Mouse (Mus musculus) neural tube, embryonic 13.5 days (tissue): ENCODE data around the gene Gm10197. TPM values are rescaled to one million over a fixed set of nuclear protein-coding genes. Genes with fewer than 3 reads are reported as not detected.
"Not testable (repeated sequence)": the region's sequence is repeated elsewhere in the genome, so short reads cannot be mapped to it uniquely, and the experiment has no call there.

Source experiments
- ATAC-seq: fragments of 200-750 bp; cut with Nextera tagmentation; 2 replicates; pipeline ENCODE4 v1.8.0; 2017; ENCODE audit warnings: low read depth, mild to moderate bottlenecking, moderate TSS enrichment, moderate library complexity
- H3K27ac ChIP-seq: fragments of 300-500 bp; sonication (generic); replicated peaks from 2 replicates; pipeline ENCODE4 v1.5.1; 2015; ENCODE audit warnings: moderate library complexity, mild to moderate bottlenecking, inconsistent platforms
- H3K27me3 ChIP-seq: fragments of 300-500 bp; sonication (generic); 2 replicates; pipeline ENCODE4 v1.6.1; 2015; ENCODE audit warnings: mild to moderate bottlenecking, inconsistent platforms
- H3K36me3 ChIP-seq: fragments of 300-500 bp; sonication (generic); 2 replicates; pipeline ENCODE4 v1.6.1; 2015; ENCODE audit warnings: mild to moderate bottlenecking, inconsistent platforms
- H3K4me1 ChIP-seq: fragments of 300-500 bp; sonication (generic); replicated peaks from 2 replicates; pipeline ENCODE4 v1.6.1; 2015; ENCODE audit warnings: inconsistent platforms
- H3K4me2 ChIP-seq: fragments of 300-500 bp; sonication (generic); 2 replicates; pipeline ENCODE4 v1.6.1; 2015; ENCODE audit warnings: inconsistent platforms, mild to moderate bottlenecking, moderate library complexity
- H3K4me3 ChIP-seq: fragments of 300-500 bp; sonication (generic); 2 replicates; pipeline ENCODE4 v1.5.1; 2015; ENCODE audit warnings: mild to moderate bottlenecking, inconsistent platforms
- H3K9ac ChIP-seq: fragments of 300-500 bp; sonication (generic); 2 replicates; pipeline ENCODE4 v1.6.1; 2015; ENCODE audit warnings: moderate library complexity, mild to moderate bottlenecking, inconsistent platforms
- H3K9me3 ChIP-seq: fragments of 300-500 bp; sonication (generic); 2 replicates; pipeline ENCODE4 v1.6.1; 2016; ENCODE audit warnings: inconsistent platforms
- WGBS: fragments of 180-500 bp; shearing (Covaris S2); methylation state at CpG from one replicate; pipeline ENCODE4 v1.1.7; 2015; 5-methylcytosine and 5-hydroxymethylcytosine counted together
- polyA plus RNA-seq: library from polyadenylated mRNA; unstranded; fragments of >200 nt; fragmentation: Nextera tagmentation; extraction: Ambion mirVana; gene quantifications from 2 replicates; pipeline ENCODE4 v1.2.1, GENCODE M21; 2015

The Gm10197 gene
- polyA plus RNA-seq, 1 experiment from 2014 or later = not detected

- WGBS = 77% methylated on average over 18 of the region's 18 CpGs
- no peak overlapping the region for H3K27ac ChIP-seq
- no peak for ATAC-seq
- H3K9me3 ChIP-seq = peaks cover 3% of the 10 kb centered on the region; the same call in 1 of the 2 replicates
- no peak overlapping the region for H3K4me2 ChIP-seq
- H3K27me3 ChIP-seq = no peaks in the 10 kb centered on the region
- H3K4me1 ChIP-seq = no peaks in the 10 kb centered on the region
- no peak overlapping the region for H3K4me3 ChIP-seq
- no peaks in the 10 kb centered on the region for H3K36me3 ChIP-seq
- no peak overlapping the region for H3K9ac ChIP-seq
Observed at GRCm38 (mm10) chr19:53404837-53405356, 33.3 kb upstream of the Gm10197 start.

- H3K36me3 ChIP-seq = no peaks in the 10 kb centered on the region
- no peak overlapping the region for H3K4me3 ChIP-seq
- no peak overlapping the region for H3K27ac ChIP-seq
- no peak overlapping the region for H3K9ac ChIP-seq
- no peak overlapping the region for H3K4me2 ChIP-seq
- WGBS = 91% methylated on average over 10 of the region's 10 CpGs
- no peaks in the 10 kb centered on the region for H3K4me1 ChIP-seq
- no peaks in the 10 kb centered on the region for H3K27me3 ChIP-seq
- H3K9me3 ChIP-seq = peaks cover 3% of the 10 kb centered on the region; the same call in 1 of the 2 replicates
- ATAC-seq = no peak
Observed at GRCm38 (mm10) chr19:53404219-53404836, 32.8 kb upstream of the Gm10197 start.

- H3K4me3 ChIP-seq = no peak overlapping the region
- 53% methylated on average over 12 of the region's 12 CpGs for whole genome bisulfite sequencing
- no peak overlapping the region for H3K4me2 ChIP-seq
- H3K27ac ChIP-seq = no peak overlapping the region
- H3K9me3 ChIP-seq = peaks cover 3% of the 10 kb centered on the region; the same call in 1 of the 2 replicates
- no peak overlapping the region for H3K9ac ChIP-seq
- no peaks in the 10 kb centered on the region for H3K36me3 ChIP-seq
- ATAC-seq = no peak
- peaks cover 3% of the 10 kb centered on the region; the same call in 1 of the 2 replicates for H3K27me3 ChIP-seq
- no peaks in the 10 kb centered on the region for H3K4me1 ChIP-seq
Observed at GRCm38 (mm10) chr19:53402741-53403432, 31.3 kb upstream of the Gm10197 start.

GRCm38 (mm10) chr19:53400332-53401110, 29.0 kb upstream of the Gm10197 start:
- ATAC-seq = no peak
- Histone ChIP-seq H3K36me3 (no peaks in the 10 kb centered on the region), H3K4me1 (no peaks in the 10 kb centered on the region), H3K9me3 (peaks cover 3% of the 10 kb centered on the region; the same call in 1 of the 2 replicates), H3K27ac (no peak overlapping the region), H3K4me3 (no peak overlapping the region), H3K27me3 (peaks cover 3% of the 10 kb centered on the region; the same call in 1 of the 2 replicates), H3K9ac (no peak overlapping the region), H3K4me2 (no peak overlapping the region)
- 86% methylated on average over 16 of the region's 16 CpGs for WGBS

GRCm38 (mm10) chr19:53399213-53399612, 27.6 kb upstream of the Gm10197 start:
- ATAC-seq = no peak
- Histone ChIP-seq H3K9me3 (no peaks in the 10 kb centered on the region), H3K4me1 (no peaks in the 10 kb centered on the region), H3K27me3 (peaks cover 3% of the 10 kb centered on the region; the same call in 1 of the 2 replicates), H3K27ac (no peak overlapping the region), H3K36me3 (no peaks in the 10 kb centered on the region), H3K9ac (no peak overlapping the region), H3K4me2 (no peak overlapping the region), H3K4me3 (no peak overlapping the region)
- 91% methylated on average over 4 of the region's 4 CpGs for whole genome bisulfite sequencing

GRCm38 (mm10) chr19:53397451-53398233, 26.1 kb upstream of the Gm10197 start:
- H3K36me3 ChIP-seq = no peaks in the 10 kb centered on the region
- no peaks in the 10 kb centered on the region for H3K9me3 ChIP-seq
- WGBS = 86% methylated on average over 12 of the region's 12 CpGs
- no peaks in the 10 kb centered on the region for H3K4me1 ChIP-seq
- H3K4me2 ChIP-seq = no peak overlapping the region
- ATAC-seq = no peak
- H3K9ac ChIP-seq = no peak overlapping the region
- peaks cover 3% of the 10 kb centered on the region; the same call in 1 of the 2 replicates for H3K27me3 ChIP-seq
- H3K27ac ChIP-seq = no peak overlapping the region
- H3K4me3 ChIP-seq = no peak overlapping the region

- not testable (repeated sequence) for H3K27me3 ChIP-seq, H3K4me3 ChIP-seq, H3K9ac ChIP-seq, ATAC-seq, H3K36me3 ChIP-seq, H3K27ac ChIP-seq, H3K9me3 ChIP-seq, H3K4me2 ChIP-seq
- peaks cover 11% of the 10 kb centered on the region for H3K4me1 ChIP-seq
- 47% methylated on average over 5 of the region's 5 CpGs for WGBS
Observed at GRCm38 (mm10) chr19:53395805-53396204, 24.2 kb upstream of the Gm10197 start.

GRCm38 (mm10) chr19:53394956-53395355, 23.4 kb upstream of the Gm10197 start:
- H3K4me3 ChIP-seq, H3K9ac ChIP-seq, ATAC-seq, H3K36me3 ChIP-seq, H3K9me3 ChIP-seq, H3K27ac ChIP-seq, H3K27me3 ChIP-seq, H3K4me2 ChIP-seq: not testable (repeated sequence)
- H3K4me1 ChIP-seq = peaks cover 11% of the 10 kb centered on the region
- WGBS = 69% methylated on average over 3 of the region's 3 CpGs

- Histone ChIP-seq H3K9me3 (no peaks in the 10 kb centered on the region), H3K4me1 (peaks cover 11% of the 10 kb centered on the region), H3K27ac (no peak overlapping the region), H3K27me3 (peaks cover 3% of the 10 kb centered on the region; the same call in 1 of the 2 replicates), H3K36me3 (no peaks in the 10 kb centered on the region), H3K4me3 (no peak overlapping the region), H3K9ac (no peak overlapping the region), H3K4me2 (no peak overlapping the region)
- ATAC-seq = no peak
- 20% methylated on average over 7 of the region's 7 CpGs for WGBS
Observed at GRCm38 (mm10) chr19:53394552-53394951, 23.0 kb upstream of the Gm10197 start.

- no peaks in the 10 kb centered on the region for H3K27me3 ChIP-seq
- no peak for ATAC-seq
- peaks cover 19% of the 10 kb centered on the region for H3K4me1 ChIP-seq
- no peak overlapping the region for H3K9ac ChIP-seq
- no peak overlapping the region for H3K4me3 ChIP-seq
- H3K27ac ChIP-seq = no peak overlapping the region
- no peaks in the 10 kb centered on the region; the same call in 1 of the 2 replicates for H3K36me3 ChIP-seq
- H3K9me3 ChIP-seq = no peaks in the 10 kb centered on the region
- no peak overlapping the region for H3K4me2 ChIP-seq
Observed at GRCm38 (mm10) chr19:53393646-53394045, 22.1 kb upstream of the Gm10197 start.

- no peak overlapping the region for H3K4me2 ChIP-seq
- H3K36me3 ChIP-seq = peaks cover 8% of the 10 kb centered on the region
- no peak overlapping the region for H3K9ac ChIP-seq
- H3K4me3 ChIP-seq = no peak overlapping the region
- no peak for ATAC-seq
- 80% methylated on average over 8 of the region's 8 CpGs for WGBS
- H3K4me1 ChIP-seq = peaks cover 24% of the 10 kb centered on the region
- no peaks in the 10 kb centered on the region for H3K9me3 ChIP-seq
- no peaks in the 10 kb centered on the region for H3K27me3 ChIP-seq
- no peak overlapping the region for H3K27ac ChIP-seq
Observed at GRCm38 (mm10) chr19:53392781-53393343, 21.3 kb upstream of the Gm10197 start.
